Mouse (Mus musculus) myocyte (in vitro differentiated cells): ENCODE data around the gene Rtel1.

Source experiments
- CEBPB ChIP-seq: IDR thresholded peaks from 2 replicates; pipeline ENCODE4 v1.6.1; 2011; ENCODE audit warnings: mild to moderate bottlenecking, moderate library complexity; ENCODE audit not compliant: poor library complexity, insufficient read depth, severe bottlenecking
- MAX ChIP-seq: IDR thresholded peaks from one replicate; pipeline ENCODE4 v1.6.1; 2011; ENCODE audit warnings: low read depth, mild to moderate bottlenecking, control low read depth
- MYOG ChIP-seq, 3 experiments: IDR thresholded peaks; one replicate each; pipeline ENCODE4 v1.6.1; 2011; ENCODE audit warnings: control low read depth in 2 of 3, low read depth in 2 of 3, mild to moderate bottlenecking in 2 of 3; ENCODE audit not compliant: insufficient read length in 2 of 3, control insufficient read depth in 1 of 3, insufficient read depth in 1 of 3
- POLR2A ChIP-seq: IDR thresholded peaks from one replicate; pipeline ENCODE4 v1.6.1; 2011; ENCODE audit warnings: low read depth, mild to moderate bottlenecking, control low read depth, moderate library complexity; ENCODE audit not compliant: insufficient read length
- SRF ChIP-seq: IDR thresholded peaks from one replicate; pipeline ENCODE4 v1.6.1; 2011; ENCODE audit warnings: low read depth; ENCODE audit not compliant: control insufficient read depth, insufficient read length
- TCF12 ChIP-seq: IDR thresholded peaks from one replicate; pipeline ENCODE4 v1.6.1; 2011; ENCODE audit warnings: mild to moderate bottlenecking, control low read depth; ENCODE audit not compliant: poor library complexity, insufficient read depth, severe bottlenecking
- TCF3 ChIP-seq: IDR thresholded peaks from one replicate; pipeline ENCODE4 v1.6.1; 2011; ENCODE audit warnings: low read depth, control low read depth; ENCODE audit not compliant: insufficient read length
- USF1 ChIP-seq: IDR thresholded peaks from one replicate; pipeline ENCODE4 v1.6.1; 2011; ENCODE audit warnings: low read depth, mild to moderate bottlenecking, control low read depth, moderate library complexity

GRCm38 (mm10) chr2:181380251-181380650 is 60.7 kb downstream of the Rtel1 start:
- TF ChIP-seq POLR2A (no peak), CEBPB (no peak), USF1 (no peak), MYOG (IDR thresholded peaks at IDR 0.05; ENCODE audit: control insufficient read depth in 1 of 3, insufficient read depth in 1 of 3, insufficient read length in 2 of 3, low read depth in 2 of 3) (no peak), MAX (no peak), TCF3 (no peak), SRF (no peak), TCF12 (no peak)
